In the genomic region with DNA sequence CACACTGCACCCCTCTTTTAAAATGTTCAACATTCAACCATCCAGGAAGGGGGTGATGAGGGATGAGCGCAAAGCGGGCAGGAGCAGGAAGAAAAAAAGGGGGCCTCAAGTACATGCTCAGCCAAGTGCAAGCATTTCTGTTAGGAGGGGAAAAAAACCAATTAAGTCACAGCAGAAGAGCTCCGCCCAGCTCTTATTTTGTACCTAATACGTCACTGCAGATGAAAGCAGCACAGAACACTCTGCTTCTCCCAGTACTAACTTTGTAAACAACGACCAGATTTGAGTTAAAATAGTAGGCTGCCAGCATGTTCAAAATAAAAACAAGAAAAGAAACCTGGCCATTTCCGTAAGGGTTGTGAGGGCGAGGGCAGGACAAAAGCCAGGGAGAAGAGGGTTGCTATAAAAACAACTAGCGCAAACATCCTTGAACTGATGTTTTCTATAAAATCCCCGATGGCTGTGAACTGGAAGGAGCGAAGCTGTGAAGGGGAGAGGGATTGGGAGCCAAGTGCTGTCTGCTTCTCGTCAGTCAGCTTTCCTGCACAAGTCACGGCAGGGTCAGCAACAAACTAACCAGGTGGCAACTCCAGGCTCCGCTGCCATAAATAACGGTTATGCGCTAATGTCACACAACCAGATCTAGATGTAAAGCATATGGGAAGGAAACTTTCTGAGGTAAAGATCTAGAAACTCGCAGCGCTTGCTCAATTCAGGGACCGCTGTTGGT, we compare ENCODE assay signal across 8 mouse cellular contexts. TPM values are rescaled to one million over a fixed set of nuclear protein-coding genes. Genes with fewer than 3 reads are reported as not detected.
A peak's percentile ranks its signal among the peaks of the same experiment; 100 is the strongest.
DNase-seq lines count a peak whose midpoint lies in the region; ATAC-seq and TF ChIP-seq lines count a peak whose summit lies in the region.

No protein-coding gene starts in this region.

- no peak for TF ChIP-seq POLR2A in heart, adult 2 months (IDR thresholded peaks at IDR 0.05; ENCODE audit: insufficient read depth, low read depth, low read length)

- H3K4me3 ChIP-seq in heart, embryonic 10.5 days = peak overlapping the region; percentile 33
- no peak overlapping the region for H3K4me3 ChIP-seq in heart, adult 2 months
- H3K4me3 ChIP-seq in hindbrain, embryonic 12.5 days = no peak overlapping the region

- peak overlapping the region; percentile 37 for H3K4me2 ChIP-seq in hindbrain, embryonic 12.5 days (replicated peaks)

- WGBS in heart, embryonic 10.5 days = 37% methylated on average over 18 of the region's 18 CpGs
- 54% methylated on average over 18 of the region's 18 CpGs for whole genome bisulfite sequencing in heart, adult 2 months
- WGBS in hindbrain, embryonic 12.5 days = 33% methylated on average over 18 of the region's 18 CpGs

- ATAC-seq in hindbrain, embryonic 12.5 days (ENCODE audit: low FRiP score) = no peak

- TF ChIP-seq CTCF in heart, adult 2 months (IDR thresholded peaks at IDR 0.05) = no peak

- no peaks in the 10 kb centered on the region for H3K27me3 ChIP-seq in heart, embryonic 10.5 days (ENCODE audit: insufficient read depth, poor library complexity, severe bottlenecking)
- H3K27me3 ChIP-seq in heart, adult 2 months (ENCODE audit: control insufficient read depth, insufficient read depth, low read length) = no peaks in the 10 kb centered on the region
- H3K27me3 ChIP-seq in hindbrain, embryonic 12.5 days = no peaks in the 10 kb centered on the region

- no peak for DNase-seq in heart, embryonic 10.5 days (ENCODE audit: low spot score)
- no peak for DNase-seq in heart, adult 2 months
- DNase-seq in ZHBTc4 (ENCODE audit: low read depth, low spot score) = peak; percentile 18
- peak; percentile 73 for DNase-seq in mesoderm, embryonic 11.5 days (ENCODE audit: low read depth, low spot score)
- no peak for DNase-seq in right cerebral cortex, postnatal 10 days (ENCODE audit: low spot score in 2 of 2)
- no peak for DNase-seq in ovary, postnatal 14 days (ENCODE audit: low spot score)
- DNase-seq in cerebellum, adult 9-10 months = no peak

- no peaks in the 10 kb centered on the region for H3K9me3 ChIP-seq in heart, embryonic 10.5 days
- no peaks in the 10 kb centered on the region for H3K9me3 ChIP-seq in hindbrain, embryonic 12.5 days (replicated peaks)

- H3K9ac ChIP-seq in heart, adult 2 months (ENCODE audit: low read depth, low read length) = no peak overlapping the region
- no peak overlapping the region for H3K9ac ChIP-seq in hindbrain, embryonic 12.5 days

- no peaks in the 10 kb centered on the region for H3K36me3 ChIP-seq in heart, embryonic 10.5 days
- no peaks in the 10 kb centered on the region for H3K36me3 ChIP-seq in heart, adult 2 months (ENCODE audit: control insufficient read depth, insufficient read depth, low read length)
- H3K36me3 ChIP-seq in hindbrain, embryonic 12.5 days = no peaks in the 10 kb centered on the region

- no peak for TF ChIP-seq EP300 in heart, adult 2 months (IDR thresholded peaks at IDR 0.05; ENCODE audit: insufficient read depth, low read depth, low read length)

- H3K79me2 ChIP-seq in heart, adult 2 months (replicated peaks; ENCODE audit: control insufficient read depth, insufficient read depth, low read length) = no peaks in the 10 kb centered on the region

- H3K27ac ChIP-seq in heart, embryonic 10.5 days = peak overlapping the region; percentile 68
- H3K27ac ChIP-seq in heart, adult 2 months = no peak overlapping the region
- no peak overlapping the region for H3K27ac ChIP-seq in hindbrain, embryonic 12.5 days

- peaks cover 23% of the 10 kb centered on the region for H3K4me1 ChIP-seq in heart, embryonic 10.5 days
- peaks cover 1% of the 10 kb centered on the region for H3K4me1 ChIP-seq in heart, adult 2 months (ENCODE audit: control insufficient read depth, insufficient read depth, low read length)
- peaks cover 16% of the 10 kb centered on the region for H3K4me1 ChIP-seq in hindbrain, embryonic 12.5 days

- intact Hi-C loops in heart, adult 2 months (cut with DNase I) = no loop called here

RNA-seq across cellular contexts. Expression of gene BC052040, which starts 2.2 kb away (rescaled TPM):
- polyA plus RNA-seq in heart, embryonic 10.5 days (2016; fragmentation: Nextera tagmentation; extraction: Ambion mirVana) = 22.4 and 26.5 TPM in 2 replicates
- 1 to 10 TPM; 2.3 to 2.8 TPM for total RNA-seq in heart, adult 2 months (2021)
- 2.1 and 3.2 TPM in 2 replicates for polyA plus RNA-seq in heart, adult 2 months (2012; rRNA removed)
- 18.9 TPM in 2 replicates for polyA plus RNA-seq in hindbrain, embryonic 12.5 days (2016; fragmentation: Nextera tagmentation; extraction: Ambion mirVana)

Comparison
In these comparisons a context has a peak if more than half of its experiments do, and no peak if none do; other contexts are left out.
1. DNase-seq: peak in ZHBTc4 (single experiment) and mesoderm, embryonic 11.5 days (single experiment); none in heart, embryonic 10.5 days (single experiment), heart, adult 2 months (0 of 2), right cerebral cortex, postnatal 10 days (0 of 2), ovary, postnatal 14 days (single experiment) and cerebellum, adult 9-10 months (single experiment).